Mouse (Mus musculus): ENCODE data around the gene Cmtm3.
"Not testable (repeated sequence)": the region's sequence is repeated elsewhere in the genome, so short reads cannot be mapped to it uniquely, and the experiment has no call there.

GRCm38 (mm10) chr8:104321930-104322329 lies 17.3 kb upstream of the Cmtm3 start, which contains the start of gene Cmtm2b:
- not testable (repeated sequence) for TF ChIP-seq CTCF (IDR thresholded peaks at IDR 0.05; ENCODE audit: control insufficient read depth, insufficient read depth, low read length); POLR2A (IDR thresholded peaks at IDR 0.05; ENCODE audit: borderline replicate concordance, control insufficient read depth, low read depth, low read length)

Data from bone marrow, adult 2 months (tissue).